7 mouse cellular contexts compared by ENCODE assay signal in the genomic region with DNA sequence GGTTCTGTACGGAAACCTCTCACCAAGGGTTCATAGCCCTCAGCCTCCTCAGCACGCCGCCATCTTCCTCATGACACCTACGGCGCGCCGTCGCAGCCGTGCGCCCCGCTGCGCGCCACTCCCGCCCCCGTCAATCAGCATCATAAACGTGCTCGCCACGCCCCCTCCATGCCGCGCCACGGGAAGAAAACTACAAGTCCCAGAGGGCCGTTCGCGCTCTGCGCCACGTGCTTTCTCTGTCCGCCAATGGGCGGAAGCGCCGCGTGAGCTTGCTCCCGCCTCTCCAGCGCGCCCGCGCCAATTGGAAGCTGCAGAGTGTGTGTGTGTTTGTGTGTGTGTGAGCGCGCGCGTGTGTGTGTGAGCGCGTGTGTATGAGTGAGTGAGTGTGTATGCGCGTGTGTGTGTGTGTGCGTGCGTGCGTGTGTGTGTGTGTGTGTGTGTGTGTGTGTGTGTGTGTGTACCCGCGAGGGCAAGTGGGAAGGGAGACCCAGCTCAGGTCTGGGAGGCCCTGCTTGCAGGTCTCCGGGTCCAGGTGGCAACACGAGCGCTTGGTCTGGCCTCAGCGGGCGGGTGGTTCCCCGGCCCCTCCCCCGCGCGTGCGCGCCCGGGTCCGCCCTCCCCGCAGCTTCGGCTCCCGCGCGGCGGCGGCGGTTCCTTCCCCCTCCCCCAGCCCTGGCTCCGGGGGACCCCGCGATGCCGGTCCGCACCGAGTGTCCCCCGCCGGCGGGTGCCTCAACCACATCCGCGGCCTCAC. TPM values are rescaled to one million over a fixed set of nuclear protein-coding genes. Genes with fewer than 3 reads are reported as not detected.
DNase-seq lines count a peak whose midpoint lies in the region; ATAC-seq lines count a peak whose summit lies in the region.

A gene (plus strand): TSS at position 183 of the 754 bp plus-strand sequence.

- H3K9ac ChIP-seq in embryonic facial prominence, embryonic 11.5 days (replicated peaks; ENCODE audit: low read length) = peak within 1 kb of the TSS; percentile 94
- peak within 1 kb of the TSS; percentile 87 for H3K9ac ChIP-seq in midbrain, embryonic 13.5 days (replicated peaks)

- no peaks in the 10 kb centered on the region for H3K27me3 ChIP-seq in embryonic facial prominence, embryonic 11.5 days (ENCODE audit: control insufficient read depth, insufficient read depth, low read length)
- no peaks in the 10 kb centered on the region for H3K27me3 ChIP-seq in limb, embryonic 10.5 days (ENCODE audit: low read depth, poor library complexity, severe bottlenecking)
- no peaks in the 10 kb centered on the region for H3K27me3 ChIP-seq in midbrain, embryonic 13.5 days

- peak within 1 kb of the TSS; percentile 89 for H3K4me3 ChIP-seq in embryonic facial prominence, embryonic 11.5 days (ENCODE audit: low read depth, low read length)
- peak within 1 kb of the TSS; percentile 98 for H3K4me3 ChIP-seq in limb, embryonic 10.5 days
- H3K4me3 ChIP-seq in midbrain, embryonic 13.5 days (replicated peaks) = peak within 1 kb of the TSS; percentile 82

- peaks cover 4% of the 10 kb centered on the region for H3K4me1 ChIP-seq in embryonic facial prominence, embryonic 11.5 days (ENCODE audit: control insufficient read depth, insufficient read depth, low read length)
- H3K4me1 ChIP-seq in limb, embryonic 10.5 days = peaks cover 31% of the 10 kb centered on the region
- H3K4me1 ChIP-seq in midbrain, embryonic 13.5 days (replicated peaks) = peaks cover 43% of the 10 kb centered on the region

- peak; percentile 99 for DNase-seq in adrenal gland, postnatal 14 days
- peak; percentile 99 for DNase-seq in embryonic facial prominence, embryonic 11.5 days (ENCODE audit: low spot score)
- peak; percentile 98 for DNase-seq in kidney, adult 11 months
- peak; percentile 99 for DNase-seq in limb, embryonic 10.5 days (ENCODE audit: low spot score)
- DNase-seq in spleen, adult 12 weeks (ENCODE audit: low spot score) = peak; percentile 98

- H3K36me3 ChIP-seq in embryonic facial prominence, embryonic 11.5 days (replicated peaks; ENCODE audit: control insufficient read depth, insufficient read depth, low read depth, low read length) = no peaks in the 10 kb centered on the region
- no peaks in the 10 kb centered on the region for H3K36me3 ChIP-seq in limb, embryonic 10.5 days
- H3K36me3 ChIP-seq in midbrain, embryonic 13.5 days = no peaks in the 10 kb centered on the region

- WGBS in embryonic facial prominence, embryonic 11.5 days = under 1% methylated on average over 70 of the region's 81 CpGs
- WGBS in limb, embryonic 10.5 days = 1% methylated on average over 62 of the region's 81 CpGs
- under 1% methylated on average over 75 of the region's 81 CpGs for WGBS in midbrain, embryonic 13.5 days

- H3K9me3 ChIP-seq in embryonic facial prominence, embryonic 11.5 days (replicated peaks; ENCODE audit: control insufficient read depth, low read length) = no peaks in the 10 kb centered on the region
- no peaks in the 10 kb centered on the region for H3K9me3 ChIP-seq in limb, embryonic 10.5 days (replicated peaks)
- no peaks in the 10 kb centered on the region for H3K9me3 ChIP-seq in midbrain, embryonic 13.5 days

- H3K4me2 ChIP-seq in embryonic facial prominence, embryonic 11.5 days (ENCODE audit: low read depth, low read length) = peak within 1 kb of the TSS; percentile 93
- H3K4me2 ChIP-seq in midbrain, embryonic 13.5 days (replicated peaks) = peak within 1 kb of the TSS; percentile 95

- H3K27ac ChIP-seq in embryonic facial prominence, embryonic 11.5 days (replicated peaks; ENCODE audit: low read depth, low read length) = peak within 1 kb of the TSS; percentile 73
- peak within 1 kb of the TSS; percentile 96 for H3K27ac ChIP-seq in limb, embryonic 10.5 days
- peak within 1 kb of the TSS; percentile 79 for H3K27ac ChIP-seq in midbrain, embryonic 13.5 days

- peak; percentile 97 for ATAC-seq in embryonic facial prominence, embryonic 11.5 days (replicated peaks; ENCODE audit: insufficient number of reproducible peaks, low FRiP score, low TSS enrichment, low read depth)
- peak; percentile 90 for ATAC-seq in granulocyte monocyte progenitor cell, adult 5-6 weeks (replicated peaks; ENCODE audit: poor library complexity, severe bottlenecking)
- peak; percentile 97 for ATAC-seq in midbrain, embryonic 13.5 days

RNA-seq across cellular contexts. Expression of the gene that starts here (rescaled TPM):
- 53.9 and 56.5 TPM in 2 replicates for total RNA-seq in adrenal gland, postnatal 14 days (2021)
- polyA plus RNA-seq in embryonic facial prominence, embryonic 11.5 days (2014; fragmentation: Nextera tagmentation; extraction: Ambion mirVana) = 26.5 and 27.3 TPM in 2 replicates
- total RNA-seq in granulocyte monocyte progenitor cell, adult 5-6 weeks (2014; fragmentation: Nextera tagmentation) = 22.3 and 25.4 TPM in 2 replicates
- 28.5 and 29.5 TPM in 2 replicates for total RNA-seq in granulocyte monocyte progenitor cell, adult 5-6 weeks (2017)
- polyA plus RNA-seq in limb, embryonic 10.5 days (2016; fragmentation: Nextera tagmentation; extraction: Ambion mirVana) = 25.7 and 26.1 TPM in 2 replicates
- 20.4 and 23.3 TPM in 2 replicates for polyA plus RNA-seq in midbrain, embryonic 13.5 days (2015; fragmentation: Nextera tagmentation; extraction: Ambion mirVana)

Comparison
In these comparisons a context has a peak if more than half of its experiments do, and no peak if none do; other contexts are left out.
1. Peak in every context shown above with its lines: DNase-seq, ATAC-seq, H3K4me3 ChIP-seq and H3K27ac ChIP-seq.